Mouse (Mus musculus): ENCODE results near the gene AC124502.3.

GRCm38 (mm10) chr19:5062041-5062440 is 23.4 kb downstream of the AC124502.3 start:
- TF ChIP-seq GATA1 (IDR thresholded peaks at IDR 0.05; ENCODE audit: borderline replicate concordance, low read length) (no peak), FLI1 (IDR thresholded peaks at IDR 0.05; ENCODE audit: low read length) (no peak)
